Mouse (Mus musculus) hindbrain, embryonic 14.5 days (tissue): Measurements from ENCODE around the gene Abcg1. TPM values are rescaled to one million over a fixed set of nuclear protein-coding genes. Genes with fewer than 3 reads are reported as not detected.

ENCODE experiments used
- ATAC-seq: fragments of 200-750 bp; cut with Nextera tagmentation; 2 replicates; pipeline ENCODE4 v1.8.0; 2017; ENCODE audit warnings: moderate number of reproducible peaks, mild to moderate bottlenecking, moderate TSS enrichment, moderate library complexity; ENCODE audit not compliant: low FRiP score
- DNase-seq: peaks from one replicate; pipeline ENCODE4 v3.0.0-alpha.2; 2015; ENCODE audit warnings: low spot score
- H3K27ac ChIP-seq: fragments of 300-500 bp; sonication (generic); 2 replicates; pipeline ENCODE4 v1.5.1; 2014; ENCODE audit warnings: mild to moderate bottlenecking, moderate library complexity
- H3K27me3 ChIP-seq: fragments of 300-500 bp; sonication (generic); 2 replicates; pipeline ENCODE4 v1.6.1; 2014; ENCODE audit warnings: mild to moderate bottlenecking, low read length, mixed read lengths; ENCODE audit not compliant: control insufficient read depth, insufficient read depth
- H3K36me3 ChIP-seq: fragments of 300-500 bp; sonication (generic); replicated peaks from 2 replicates; pipeline ENCODE4 v1.6.1; 2014; ENCODE audit not compliant: control insufficient read depth, insufficient read depth
- H3K4me1 ChIP-seq: fragments of 300-500 bp; sonication (generic); replicated peaks from 2 replicates; pipeline ENCODE4 v1.6.1; 2014; ENCODE audit warnings: antibody characterized with exemption, low read length, mixed read lengths; ENCODE audit not compliant: control insufficient read depth, insufficient read depth
- H3K4me2 ChIP-seq: fragments of 300-500 bp; sonication (generic); replicated peaks from 2 replicates; pipeline ENCODE4 v1.6.1; 2014; ENCODE audit warnings: mild to moderate bottlenecking, moderate library complexity
- H3K4me3 ChIP-seq: fragments of 300-500 bp; sonication (generic); replicated peaks from 2 replicates; pipeline ENCODE4 v1.5.1; 2014; ENCODE audit warnings: mild to moderate bottlenecking, low read length
- H3K9ac ChIP-seq: fragments of 300-500 bp; sonication (generic); 2 replicates; pipeline ENCODE4 v1.6.1; 2014
- H3K9me3 ChIP-seq: fragments of 300-500 bp; sonication (generic); 2 replicates; pipeline ENCODE4 v1.6.1; 2016; ENCODE audit warnings: low read length; ENCODE audit not compliant: control insufficient read depth
- WGBS: fragments of 180-500 bp; shearing (Covaris S2); extraction: QIAGEN DNeasy Blood & Tissue Kit; methylation state at CpG from one replicate; pipeline ENCODE4 v1.1.7; 2014; 5-methylcytosine and 5-hydroxymethylcytosine counted together
- polyA plus RNA-seq: library from polyadenylated mRNA; unstranded; fragments of >200 nt; fragmentation: Nextera tagmentation; extraction: Ambion mirVana; gene quantifications from 2 replicates; pipeline ENCODE4 v1.2.1, GENCODE M21; 2014

Gene Abcg1
- polyA plus RNA-seq, 1 experiment from 2014 or later, result 21.1 TPM

- H3K27ac ChIP-seq, result no peak overlapping the region
- H3K4me1 ChIP-seq, result no peaks in the 10 kb centered on the region
- no peak overlapping the region for H3K4me3 ChIP-seq
- H3K9me3 ChIP-seq, result no peaks in the 10 kb centered on the region
- H3K4me2 ChIP-seq, result no peak overlapping the region
- ATAC-seq (no peak), DNase-seq (no peak)
- no peaks in the 10 kb centered on the region for H3K27me3 ChIP-seq
- H3K36me3 ChIP-seq, result peaks cover 28% of the 10 kb centered on the region
- 87% methylated on average over 8 of the region's 8 CpGs for WGBS
- H3K9ac ChIP-seq, result no peak overlapping the region
Measured at GRCm38 (mm10) chr17:31103823-31104222, 46.3 kb downstream of the Abcg1 start.

GRCm38 (mm10) chr17:31108388-31108787 is 50.9 kb downstream of the Abcg1 start:
- Histone ChIP-seq H3K9ac (no peak overlapping the region), H3K36me3 (peaks cover 52% of the 10 kb centered on the region), H3K27me3 (no peaks in the 10 kb centered on the region), H3K4me1 (peaks cover 5% of the 10 kb centered on the region; the same call in 1 of the 2 replicates), H3K4me3 (no peak overlapping the region), H3K9me3 (no peaks in the 10 kb centered on the region), H3K4me2 (no peak overlapping the region), H3K27ac (no peak overlapping the region)
- 91% methylated on average over 15 of the region's 15 CpGs for WGBS
- DNase-seq (no peak), ATAC-seq (no peak)

DNA sequence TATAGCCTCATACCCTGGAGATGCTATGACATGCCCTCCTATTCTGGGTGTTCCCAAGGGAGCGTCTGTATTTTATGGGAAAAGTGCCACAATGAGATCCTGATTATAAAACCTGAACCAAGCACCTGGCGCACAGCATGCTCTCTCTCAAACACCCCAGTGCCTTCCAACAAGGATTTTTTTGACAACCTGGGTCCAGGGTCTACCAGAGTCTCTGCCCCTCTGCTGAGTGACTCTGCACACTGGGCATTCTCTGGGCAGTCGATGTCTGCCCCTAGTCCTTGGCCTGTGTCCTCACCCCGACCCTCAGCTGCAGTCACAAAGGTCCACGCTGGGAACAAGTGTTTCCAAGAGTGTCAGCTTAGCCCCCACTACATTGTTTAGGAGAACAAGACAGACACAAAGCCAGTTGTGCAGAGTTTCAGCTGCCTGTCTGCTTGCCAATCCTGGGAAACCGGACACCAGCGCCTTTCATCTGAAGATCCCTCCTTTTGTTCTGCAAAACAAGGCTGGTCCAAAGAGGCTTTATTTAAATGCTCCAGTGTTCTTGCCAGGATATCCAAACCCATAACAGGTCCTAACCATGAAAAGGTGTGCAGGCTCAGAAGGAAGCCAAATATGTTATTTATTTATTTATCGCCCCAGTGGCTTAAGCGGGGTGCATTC is 55.8 kb downstream of the Abcg1 start:
- Histone ChIP-seq H3K9me3 (no peaks in the 10 kb centered on the region), H3K27ac (peak overlapping the region; percentile 20; the same call in 1 of the 2 replicates), H3K36me3 (peaks cover 76% of the 10 kb centered on the region), H3K4me2 (no peak overlapping the region), H3K9ac (no peak overlapping the region), H3K4me3 (no peak overlapping the region), H3K4me1 (peaks cover 8% of the 10 kb centered on the region; the same call in 1 of the 2 replicates), H3K27me3 (no peaks in the 10 kb centered on the region)
- ATAC-seq (no peak), DNase-seq (peak; percentile 38)
- 22% methylated on average over 9 of the region's 9 CpGs for whole genome bisulfite sequencing

DNA sequence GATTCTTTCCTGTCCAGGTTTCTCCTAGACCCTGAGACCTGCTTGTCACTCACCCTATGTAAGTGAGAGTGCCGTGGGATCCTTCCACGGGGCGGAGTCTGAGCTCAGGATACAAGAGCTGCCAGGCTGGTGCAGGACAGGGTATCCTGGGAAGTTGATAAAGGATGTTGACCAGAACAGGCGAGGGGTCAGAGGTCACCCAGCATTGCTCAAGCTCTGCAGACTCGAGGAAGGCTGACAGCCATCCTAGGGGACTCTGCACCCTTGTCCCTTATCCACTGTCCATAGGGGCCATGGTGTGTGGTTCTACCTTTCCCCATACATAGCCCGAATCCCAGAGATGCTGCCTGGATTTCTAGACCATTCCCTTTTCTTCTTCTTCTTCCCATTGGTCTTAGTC is 58.6 kb downstream of the Abcg1 start:
- Histone ChIP-seq H3K9ac (no peak overlapping the region), H3K27ac (no peak overlapping the region), H3K36me3 (peaks cover 50% of the 10 kb centered on the region), H3K4me2 (no peak overlapping the region), H3K4me1 (peaks cover 8% of the 10 kb centered on the region; the same call in 1 of the 2 replicates), H3K27me3 (no peaks in the 10 kb centered on the region), H3K9me3 (no peaks in the 10 kb centered on the region), H3K4me3 (no peak overlapping the region)
- WGBS, result 65% methylated on average over 6 of the region's 6 CpGs
- no peak for ATAC-seq
- no peak for DNase-seq

DNA sequence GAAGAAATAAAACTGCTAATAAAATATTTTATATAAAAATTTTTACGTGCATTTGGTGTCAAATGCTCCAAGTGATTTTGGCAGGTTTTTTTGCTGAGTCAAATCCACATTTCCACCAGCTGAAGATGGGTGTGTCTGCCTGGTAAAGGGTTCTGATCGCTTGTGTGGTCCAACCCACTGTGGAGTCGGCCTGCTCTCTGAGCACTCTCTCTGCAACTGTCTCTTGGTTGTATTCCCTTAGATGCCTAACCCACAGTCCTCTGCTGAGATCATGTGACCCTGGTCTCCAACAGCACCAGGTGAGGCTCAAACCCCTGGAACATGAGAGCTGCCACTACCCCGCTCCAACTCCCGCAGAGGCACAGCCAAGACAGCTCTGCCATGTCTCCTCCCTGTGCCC is 60.5 kb downstream of the Abcg1 start:
- H3K36me3 ChIP-seq, result peaks cover 37% of the 10 kb centered on the region
- DNase-seq (no peak), ATAC-seq (no peak)
- peaks cover 8% of the 10 kb centered on the region; the same call in 1 of the 2 replicates for H3K4me1 ChIP-seq
- H3K27ac ChIP-seq, result no peak overlapping the region
- no peak overlapping the region for H3K4me3 ChIP-seq
- H3K9me3 ChIP-seq, result 0 out of 2 replicates have a peak, but pooled peaks cover under 1% of the 10 kb centered on the region
- no peaks in the 10 kb centered on the region for H3K27me3 ChIP-seq
- 93% methylated on average over 5 of the region's 5 CpGs for WGBS
- H3K9ac ChIP-seq, result no peak overlapping the region
- no peak overlapping the region for H3K4me2 ChIP-seq

GRCm38 (mm10) chr17:31119429-31119828 is 62.0 kb downstream of the Abcg1 start:
- WGBS, result 3% methylated on average over 7 of the region's 7 CpGs
- no peak; the same call in 1 of the 2 replicates for ATAC-seq
- Histone ChIP-seq H3K27ac (no peak overlapping the region), H3K4me3 (no peak overlapping the region), H3K4me2 (no peak overlapping the region), H3K36me3 (peaks cover 22% of the 10 kb centered on the region), H3K4me1 (no peaks in the 10 kb centered on the region), H3K27me3 (no peaks in the 10 kb centered on the region), H3K9ac (no peak overlapping the region), H3K9me3 (peaks cover 8% of the 10 kb centered on the region; the same call in 1 of the 2 replicates)
- peak; percentile 82 for DNase-seq

DNA sequence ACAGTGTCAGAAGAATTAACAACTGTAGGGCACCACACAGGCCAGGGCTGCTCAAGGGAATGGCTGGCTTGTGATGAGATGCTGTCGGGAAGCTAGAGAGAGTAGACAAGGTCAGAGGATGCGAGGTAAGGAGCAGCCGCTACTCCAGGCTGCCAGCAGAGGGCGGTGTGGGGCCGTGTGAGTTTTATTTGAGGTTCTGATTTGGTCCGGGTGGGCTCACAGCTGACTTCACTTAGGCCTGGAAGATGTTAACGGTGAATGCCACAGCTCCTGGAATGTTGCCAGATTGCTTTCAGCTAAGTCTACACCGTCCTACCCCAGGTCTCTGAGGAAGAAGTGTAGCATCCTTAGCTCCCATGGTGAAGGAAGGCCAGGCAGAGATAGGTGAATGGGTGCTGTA is 64.5 kb downstream of the Abcg1 start:
- Histone ChIP-seq H3K4me1 (no peaks in the 10 kb centered on the region), H3K4me2 (no peak overlapping the region), H3K36me3 (peaks cover 4% of the 10 kb centered on the region; the same call in 1 of the 2 replicates), H3K9ac (no peak overlapping the region), H3K4me3 (no peak overlapping the region), H3K27me3 (no peaks in the 10 kb centered on the region), H3K27ac (no peak overlapping the region), H3K9me3 (peaks cover 8% of the 10 kb centered on the region; the same call in 1 of the 2 replicates)
- 13% methylated on average over 8 of the region's 8 CpGs for WGBS
- DNase-seq, result peak; percentile 70
- no peak for ATAC-seq

DNA sequence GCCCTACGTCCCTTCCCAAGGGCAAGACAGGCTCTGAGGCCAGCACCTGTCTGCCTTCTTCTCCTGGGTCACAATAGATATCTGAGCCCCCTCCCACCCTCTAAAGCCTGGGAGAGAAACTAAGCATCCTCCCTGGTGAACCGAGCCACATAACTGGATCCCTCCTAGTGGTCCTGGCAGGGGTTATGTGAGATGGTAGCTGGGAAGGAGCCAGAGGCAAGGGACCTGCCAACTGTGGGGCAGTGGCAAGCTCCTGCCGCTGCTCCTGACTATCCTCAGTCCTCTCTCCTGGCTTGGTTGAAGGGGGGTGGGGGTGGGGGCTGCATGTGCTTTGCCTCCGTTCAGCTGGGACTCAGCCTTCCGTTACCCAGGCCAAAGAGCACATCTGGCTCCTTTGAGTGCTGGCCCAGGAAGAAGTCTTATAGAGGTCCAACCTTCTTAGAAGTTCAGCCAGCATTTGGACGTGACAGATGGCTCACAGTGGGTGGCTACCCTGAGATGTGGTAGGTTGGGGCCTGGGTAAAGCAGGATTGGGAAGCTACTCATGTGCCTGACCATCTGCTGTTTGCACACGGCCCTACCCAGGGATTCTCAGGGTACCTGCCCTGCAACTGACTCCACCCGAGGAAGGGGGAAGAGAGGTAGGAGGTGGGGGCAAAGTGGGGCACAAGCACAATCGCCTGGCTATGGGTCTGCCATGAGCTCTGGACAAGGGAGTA is 68.2 kb downstream of the Abcg1 start:
- Histone ChIP-seq H3K4me2 (no peak overlapping the region), H3K27me3 (no peaks in the 10 kb centered on the region), H3K36me3 (no peaks in the 10 kb centered on the region), H3K27ac (no peak overlapping the region), H3K4me1 (no peaks in the 10 kb centered on the region), H3K9ac (no peak overlapping the region), H3K4me3 (no peak overlapping the region), H3K9me3 (peaks cover 8% of the 10 kb centered on the region; the same call in 1 of the 2 replicates)
- DNase-seq (peak; percentile 47), ATAC-seq (peak; percentile 60; the same call in 1 of the 2 replicates)
- 39% methylated on average over 9 of the region's 9 CpGs for WGBS

GRCm38 (mm10) chr17:31128708-31129318 is 71.3 kb downstream of the Abcg1 start:
- WGBS, result 85% methylated on average over 9 of the region's 9 CpGs
- DNase-seq, result no peak
- Histone ChIP-seq H3K27ac (no peak overlapping the region), H3K4me3 (no peak overlapping the region), H3K4me2 (no peak overlapping the region), H3K27me3 (no peaks in the 10 kb centered on the region), H3K9ac (no peak overlapping the region), H3K36me3 (no peaks in the 10 kb centered on the region), H3K4me1 (no peaks in the 10 kb centered on the region), H3K9me3 (no peaks in the 10 kb centered on the region)
- ATAC-seq, result no peak
